In the genomic region with DNA sequence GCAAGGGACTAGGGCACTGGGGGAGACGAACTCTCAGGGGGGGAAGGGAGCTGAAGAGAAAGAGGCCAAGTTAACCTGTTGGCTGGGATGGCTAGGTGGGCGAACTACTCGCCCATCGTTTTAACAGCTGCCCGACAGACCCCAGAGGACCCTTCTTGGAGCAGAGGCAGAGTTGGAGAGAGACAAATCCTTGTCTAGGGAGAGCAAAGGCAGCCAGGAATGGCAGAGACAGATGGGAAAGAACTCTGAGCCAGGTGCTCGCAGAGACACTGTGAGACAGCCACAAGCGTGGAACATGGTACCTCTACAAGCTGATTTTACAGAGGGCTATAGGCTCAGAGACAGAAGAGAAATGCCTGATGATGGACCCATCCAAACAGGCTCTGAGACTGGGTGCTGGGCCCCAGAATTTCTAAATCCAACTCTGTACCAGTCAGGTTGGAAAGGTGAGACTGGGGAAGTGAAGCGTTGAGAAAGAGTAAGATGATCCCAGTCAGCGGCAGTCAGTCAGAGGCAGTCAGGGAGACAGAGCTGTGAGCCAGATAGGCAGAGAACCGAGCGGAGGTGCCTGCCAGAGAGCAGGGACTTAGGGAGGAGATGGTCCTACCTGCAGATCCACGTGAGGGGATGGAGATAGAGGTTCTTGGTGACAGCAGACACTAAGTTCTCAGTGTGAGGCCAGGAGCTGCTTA, we compare ENCODE assay signal across 25 mouse cellular contexts. TPM values are rescaled to one million over a fixed set of nuclear protein-coding genes. Genes with fewer than 3 reads are reported as not detected.
DNase-seq lines count a peak whose midpoint lies in the region; ATAC-seq lines count a peak whose summit lies in the region.
"Had no signal": no experiment of that assay in that cellular context is flagged by ENCODE, and none has a peak within 500 bp of the region (broad histone marks: within the 10 kb centered on the region; RNA-seq: fewer than 3 reads in every experiment).

A gene (minus strand): TSS at position 667 of the 692 bp plus-strand sequence.

- peaks cover 41% of the 10 kb centered on the region for H3K27me3 ChIP-seq in limb, embryonic 15.5 days
- peaks cover 69% of the 10 kb centered on the region for H3K27me3 ChIP-seq in limb, embryonic 10.5 days (ENCODE audit: low read depth, poor library complexity, severe bottlenecking)

- DNase-seq in cerebellum, adult 11-12 months = peak; percentile 61
- DNase-seq in limb, embryonic 10.5 days (ENCODE audit: low spot score) = no peak
- DNase-seq in brain, adult 2 months (ENCODE audit: low read depth, low spot score) = peak; percentile 82
- DNase-seq in cerebellum, postnatal 25 days = peak; percentile 61 to 63
- DNase-seq in heart, adult 11 months = no peak
- DNase-seq in kidney, postnatal 25 days = no peak
- DNase-seq: adrenal gland, adult 2 months; gastrocnemius, postnatal 14 days; heart, postnatal 10 days; right cerebral cortex, adult 18-20 months had no signal

- no peak within 1 kb of the TSS for H3K4me3 ChIP-seq in limb, embryonic 15.5 days
- H3K4me3 ChIP-seq in limb, embryonic 10.5 days = no peak within 1 kb of the TSS
- H3K4me3 ChIP-seq: heart, embryonic 10.5 days; hindbrain, embryonic 15.5 days; layer of hippocampus, adult 2 months; left cerebral cortex, adult 2 months had no signal

- H3K27ac ChIP-seq in limb, embryonic 15.5 days = no peak within 1 kb of the TSS
- no peak within 1 kb of the TSS for H3K27ac ChIP-seq in limb, embryonic 10.5 days
- H3K27ac ChIP-seq: heart, embryonic 10.5 days; hindbrain, embryonic 15.5 days; layer of hippocampus, adult 2 months; left cerebral cortex, adult 2 months; limb, embryonic 12.5 days; liver, embryonic 14.5 days had no signal

- H3K36me3 ChIP-seq in limb, embryonic 15.5 days = peaks cover 6% of the 10 kb centered on the region
- peaks cover 9% of the 10 kb centered on the region for H3K36me3 ChIP-seq in limb, embryonic 10.5 days

- ATAC-seq in cerebellum, adult (ENCODE audit: insufficient number of reproducible peaks, low FRiP score, low TSS enrichment) = no peak
- no peak for ATAC-seq in limb, embryonic 15.5 days (ENCODE audit: insufficient number of reproducible peaks, low FRiP score, low TSS enrichment, low read depth)
- ATAC-seq: intestine, postnatal 0 days; lung, postnatal 0 days had no signal

- no peak within 1 kb of the TSS for H3K9ac ChIP-seq in limb, embryonic 15.5 days
- H3K9ac ChIP-seq: hindbrain, embryonic 15.5 days; limb, embryonic 12.5 days; liver, embryonic 14.5 days had no signal

- no peaks in the 10 kb centered on the region for H3K9me3 ChIP-seq in limb, embryonic 15.5 days
- no peaks in the 10 kb centered on the region for H3K9me3 ChIP-seq in limb, embryonic 10.5 days (replicated peaks)
- H3K9me3 ChIP-seq: heart, embryonic 10.5 days; hindbrain, embryonic 15.5 days; limb, embryonic 12.5 days had no signal

- peaks cover 18% of the 10 kb centered on the region for H3K4me1 ChIP-seq in limb, embryonic 15.5 days
- peaks cover 22% of the 10 kb centered on the region for H3K4me1 ChIP-seq in limb, embryonic 10.5 days

- H3K4me2 ChIP-seq in limb, embryonic 15.5 days = no peak within 1 kb of the TSS

- WGBS in limb, embryonic 15.5 days = 50% methylated on average over 12 of the region's 12 CpGs
- WGBS in limb, embryonic 10.5 days = 54% methylated on average over 12 of the region's 12 CpGs

RNA-seq across cellular contexts. Expression of the gene that starts here (rescaled TPM):
- polyA plus RNA-seq in limb, embryonic 15.5 days (2015; fragmentation: Nextera tagmentation; extraction: Ambion mirVana) = 649 and 693 TPM in 2 replicates
- polyA plus RNA-seq in limb, embryonic 10.5 days (2016; fragmentation: Nextera tagmentation; extraction: Ambion mirVana) = not detected in 2 replicates
- polyA plus RNA-seq: adrenal gland, adult 2 months; frontal cortex, adult 2 months; heart, embryonic 10.5 days; hindbrain, embryonic 15.5 days; kidney, embryonic 16.5 days; limb, embryonic 12.5 days; liver, embryonic 14.5 days; lung, postnatal 0 days; neural tube, embryonic 11.5 days; spleen, adult 2 months; urinary bladder, adult 2 months had no signal

Comparison
In these comparisons a context has a peak if more than half of its experiments do, and no peak if none do; other contexts are left out.
1. RNA of the gene that starts here (polyA plus RNA-seq): 649 to 693 TPM in limb, embryonic 15.5 days; not detected in limb, embryonic 10.5 days; every median in the first group is over 100 times any median in the second.
2. DNase-seq: peak in cerebellum, adult 11-12 months (single experiment), brain, adult 2 months (single experiment) and cerebellum, postnatal 25 days (2 of 2); none in limb, embryonic 10.5 days (single experiment), heart, adult 11 months (single experiment) and kidney, postnatal 25 days (0 of 2).